Mouse (Mus musculus): ENCODE measurements around the gene A630001G21Rik. TPM values are rescaled to one million over a fixed set of nuclear protein-coding genes. Genes with fewer than 3 reads are reported as not detected.

Gene A630001G21Rik
- polyA plus RNA-seq, 1 experiment from 2014 or later = 0.19 TPM

DNA sequence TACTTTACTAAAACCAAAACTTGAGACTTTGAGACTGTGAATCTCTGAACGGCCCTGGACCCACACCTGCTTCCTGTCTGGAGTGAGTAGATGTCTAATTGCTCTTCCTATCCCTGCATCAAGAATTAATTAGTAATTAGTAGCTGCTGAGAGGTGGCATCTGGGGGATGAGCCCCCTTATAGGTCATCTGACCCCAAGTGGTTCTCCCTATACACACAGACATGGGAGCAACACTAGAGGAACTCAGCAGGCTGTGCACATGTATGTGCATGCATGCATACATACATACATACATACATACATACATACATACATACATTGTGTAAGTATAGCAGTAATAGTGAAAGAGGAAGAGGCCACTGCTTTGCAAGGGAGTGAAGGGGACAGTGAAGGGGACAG lies 43.9 kb downstream of the A630001G21Rik start:
- Histone ChIP-seq H3K4me1 (ENCODE audit: control insufficient read depth, insufficient read depth, low read length) (0 out of 2 replicates have a peak, but pooled peaks cover 3% of the 10 kb centered on the region), H3K4me2 (ENCODE audit: low read length) (no peak overlapping the region), H3K36me3 (ENCODE audit: control insufficient read depth, insufficient read depth, low read length) (no peaks in the 10 kb centered on the region), H3K27me3 (ENCODE audit: control insufficient read depth, insufficient read depth, low read depth, low read length) (no peaks in the 10 kb centered on the region), H3K4me3 (ENCODE audit: low read depth, low read length) (no peak overlapping the region), H3K9ac (ENCODE audit: low read depth, low read length) (no peak overlapping the region), H3K9me3 (replicated peaks; ENCODE audit: control insufficient read depth, low read length, poor library complexity, severe bottlenecking) (no peaks in the 10 kb centered on the region), H3K27ac (ENCODE audit: low read length) (no peak overlapping the region)
- no peak for ATAC-seq
- 82% methylated on average over 1 of the region's 1 CpGs for WGBS

DNA sequence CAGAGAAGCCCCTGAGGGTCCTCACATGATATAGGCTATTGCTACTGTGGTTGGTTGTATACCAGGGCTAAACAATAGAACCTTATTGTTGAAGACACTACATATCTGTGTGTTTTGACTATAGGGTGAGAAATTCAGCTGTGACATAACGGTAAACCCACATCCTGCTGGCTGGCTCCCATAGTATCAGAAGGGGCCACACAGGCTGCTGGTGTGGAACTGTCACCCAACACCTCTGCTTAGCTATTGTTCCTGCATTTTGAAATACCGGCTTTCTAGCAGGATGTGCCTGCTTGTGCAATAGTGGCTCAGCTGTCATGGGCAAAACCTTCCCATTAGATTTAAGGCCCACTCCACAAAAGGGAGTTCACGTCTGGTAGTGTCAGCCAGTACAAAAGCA lies 45.9 kb downstream of the A630001G21Rik start:
- Histone ChIP-seq H3K36me3 (ENCODE audit: control insufficient read depth, insufficient read depth, low read length) (no peaks in the 10 kb centered on the region), H3K4me3 (ENCODE audit: low read depth, low read length) (no peak overlapping the region), H3K27ac (ENCODE audit: low read length) (no peak overlapping the region), H3K9me3 (replicated peaks; ENCODE audit: control insufficient read depth, low read length, poor library complexity, severe bottlenecking) (no peaks in the 10 kb centered on the region), H3K4me2 (ENCODE audit: low read length) (no peak overlapping the region), H3K4me1 (ENCODE audit: control insufficient read depth, insufficient read depth, low read length) (0 out of 2 replicates have a peak, but pooled peaks cover 3% of the 10 kb centered on the region), H3K27me3 (ENCODE audit: control insufficient read depth, insufficient read depth, low read depth, low read length) (no peaks in the 10 kb centered on the region), H3K9ac (ENCODE audit: low read depth, low read length) (no peak overlapping the region)
- WGBS = 84% methylated on average over 3 of the region's 3 CpGs
- ATAC-seq = no peak

DNA sequence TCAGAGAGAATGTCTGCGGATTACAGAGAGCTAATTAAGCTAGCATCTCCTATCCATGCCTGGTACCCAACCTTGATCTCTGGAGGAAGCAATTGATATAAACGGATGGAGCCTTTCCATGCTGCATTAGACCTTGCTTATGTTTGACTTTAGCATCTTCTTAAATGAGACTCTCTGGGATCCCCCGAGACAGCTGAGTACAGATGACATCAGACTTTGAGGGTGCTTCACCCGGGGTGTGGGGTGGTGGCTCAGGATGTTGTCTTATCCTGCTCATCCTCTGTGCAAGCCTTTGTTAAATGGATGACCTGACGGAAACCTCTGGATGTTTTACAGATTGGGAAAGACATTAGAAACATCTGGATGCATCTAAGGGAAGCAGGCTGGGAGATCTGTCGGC lies 48.0 kb downstream of the A630001G21Rik start:
- no peak for ATAC-seq

DNA sequence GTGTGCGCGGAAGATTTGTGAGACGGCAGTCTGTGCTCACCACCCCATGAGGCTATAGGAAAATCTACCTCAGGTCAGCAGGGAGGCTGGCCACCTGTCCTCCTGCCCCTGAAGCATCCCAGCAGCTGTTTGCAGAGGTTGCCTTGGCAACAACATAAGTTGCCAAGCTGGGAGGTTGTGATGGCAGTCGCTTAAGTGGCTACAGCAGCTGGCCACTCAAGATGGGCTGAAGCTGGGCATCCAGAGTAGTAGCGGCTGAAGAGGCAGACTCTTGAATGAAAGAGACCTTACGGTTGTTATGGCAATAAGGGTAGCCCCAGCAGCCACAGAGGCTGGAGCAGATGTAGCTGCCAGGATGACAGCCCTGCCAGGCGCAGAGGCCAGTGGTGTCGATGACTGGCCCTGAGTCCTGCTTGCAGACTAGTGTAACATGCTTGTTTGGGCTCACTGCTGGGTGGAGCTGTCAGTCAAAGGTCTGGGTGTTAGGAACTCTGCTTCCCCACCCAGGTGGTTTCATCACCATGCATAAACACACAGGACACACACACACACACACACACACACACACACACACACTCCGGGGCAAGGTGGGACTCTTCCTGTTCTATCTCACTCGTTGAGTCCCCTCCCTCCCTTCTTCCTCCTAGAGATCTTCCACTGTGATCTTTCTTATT lies 58.1 kb downstream of the A630001G21Rik start:
- WGBS = 52% methylated on average over 10 of the region's 10 CpGs
- ATAC-seq = peak; percentile 88
- Histone ChIP-seq H3K27ac (ENCODE audit: low read length) (no peak overlapping the region), H3K9ac (ENCODE audit: low read depth, low read length) (no peak overlapping the region), H3K4me1 (ENCODE audit: control insufficient read depth, insufficient read depth, low read length) (peaks cover 5% of the 10 kb centered on the region; the same call in 1 of the 2 replicates), H3K27me3 (ENCODE audit: control insufficient read depth, insufficient read depth, low read depth, low read length) (no peaks in the 10 kb centered on the region), H3K9me3 (replicated peaks; ENCODE audit: control insufficient read depth, low read length, poor library complexity, severe bottlenecking) (no peaks in the 10 kb centered on the region), H3K36me3 (ENCODE audit: control insufficient read depth, insufficient read depth, low read length) (no peaks in the 10 kb centered on the region), H3K4me2 (ENCODE audit: low read length) (0 out of 2 replicates have a peak overlapping the region, but pooled peaks have one; percentile 3), H3K4me3 (ENCODE audit: low read depth, low read length) (no peak overlapping the region)

More for the DNA sequence above, 48.0 kb downstream of the A630001G21Rik start:
- H3K27me3 ChIP-seq (ENCODE audit: control insufficient read depth, insufficient read depth, low read depth, low read length) = no peaks in the 10 kb centered on the region
- WGBS = 89% methylated on average over 6 of the region's 6 CpGs
- H3K4me1 ChIP-seq (ENCODE audit: control insufficient read depth, insufficient read depth, low read length) = no peaks in the 10 kb centered on the region
- no peaks in the 10 kb centered on the region for H3K36me3 ChIP-seq (ENCODE audit: control insufficient read depth, insufficient read depth, low read length)
- no peak overlapping the region for H3K4me3 ChIP-seq (ENCODE audit: low read depth, low read length)
- no peak overlapping the region for H3K9ac ChIP-seq (ENCODE audit: low read depth, low read length)
- no peak overlapping the region for H3K4me2 ChIP-seq (ENCODE audit: low read length)
- H3K9me3 ChIP-seq (replicated peaks; ENCODE audit: control insufficient read depth, low read length, poor library complexity, severe bottlenecking) = no peaks in the 10 kb centered on the region
- H3K27ac ChIP-seq (ENCODE audit: low read length) = no peak overlapping the region

DNA sequence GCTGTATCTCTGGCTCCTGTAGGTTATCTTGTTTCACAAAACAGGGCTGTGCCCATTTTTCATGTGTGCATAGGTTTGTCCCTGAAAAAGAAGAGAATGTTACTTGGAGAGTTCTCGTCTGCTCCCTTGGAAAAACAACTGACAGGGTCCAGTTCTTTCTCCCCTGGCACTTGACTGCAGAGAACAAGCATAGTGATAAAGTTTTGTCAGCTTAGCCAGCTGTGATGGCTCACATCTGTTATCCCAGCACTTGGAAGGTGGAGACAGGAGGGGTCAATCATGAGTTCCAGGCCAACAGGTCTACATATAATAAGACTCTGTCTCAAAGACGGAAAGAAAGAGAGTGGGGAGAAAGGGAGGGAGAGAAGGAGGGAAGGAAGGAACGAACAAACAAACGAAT lies 59.4 kb downstream of the A630001G21Rik start:
- H3K36me3 ChIP-seq (ENCODE audit: control insufficient read depth, insufficient read depth, low read length) = no peaks in the 10 kb centered on the region
- WGBS = 91% methylated on average over 4 of the region's 4 CpGs
- no peak overlapping the region for H3K4me2 ChIP-seq (ENCODE audit: low read length)
- H3K4me3 ChIP-seq (ENCODE audit: low read depth, low read length) = no peak overlapping the region
- H3K9ac ChIP-seq (ENCODE audit: low read depth, low read length) = no peak overlapping the region
- no peaks in the 10 kb centered on the region for H3K27me3 ChIP-seq (ENCODE audit: control insufficient read depth, insufficient read depth, low read depth, low read length)
- no peak for ATAC-seq
- H3K9me3 ChIP-seq (replicated peaks; ENCODE audit: control insufficient read depth, low read length, poor library complexity, severe bottlenecking) = no peaks in the 10 kb centered on the region
- H3K27ac ChIP-seq (ENCODE audit: low read length) = no peak overlapping the region
- H3K4me1 ChIP-seq (ENCODE audit: control insufficient read depth, insufficient read depth, low read length) = peaks cover 5% of the 10 kb centered on the region; the same call in 1 of the 2 replicates

DNA sequence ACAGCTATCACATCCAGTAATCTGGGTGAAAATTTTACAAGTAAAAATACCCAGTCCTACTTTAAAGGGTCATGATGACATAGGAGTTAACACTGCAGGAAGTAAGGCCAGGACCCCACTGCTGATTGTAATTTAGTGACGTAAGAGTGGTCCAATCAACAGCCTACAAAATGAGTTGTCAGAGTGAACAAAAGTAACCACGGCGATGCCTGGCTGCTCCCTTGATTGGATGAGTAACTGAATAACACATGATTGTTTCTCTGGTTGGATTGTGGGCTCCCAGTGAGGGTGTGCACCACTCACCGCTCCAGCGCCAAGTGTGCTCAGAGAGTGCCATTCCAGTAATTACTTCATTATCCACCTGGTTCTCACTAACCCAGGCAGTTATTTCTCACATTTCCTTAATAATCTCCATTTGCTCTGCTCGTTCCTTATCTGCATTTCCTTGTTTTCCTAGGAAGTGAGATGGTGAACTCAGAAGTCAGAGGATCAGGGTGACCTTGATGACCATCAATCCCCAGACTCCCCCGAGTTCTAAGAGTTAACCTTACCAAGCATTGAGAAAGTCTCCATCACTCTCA lies 61.9 kb downstream of the A630001G21Rik start:
- 56% methylated on average over 7 of the region's 7 CpGs for WGBS
- no peak for ATAC-seq
- Histone ChIP-seq H3K27me3 (ENCODE audit: control insufficient read depth, insufficient read depth, low read depth, low read length) (no peaks in the 10 kb centered on the region), H3K27ac (ENCODE audit: low read length) (no peak overlapping the region), H3K4me1 (ENCODE audit: control insufficient read depth, insufficient read depth, low read length) (peaks cover 5% of the 10 kb centered on the region; the same call in 1 of the 2 replicates), H3K36me3 (ENCODE audit: control insufficient read depth, insufficient read depth, low read length) (no peaks in the 10 kb centered on the region), H3K9me3 (replicated peaks; ENCODE audit: control insufficient read depth, low read length, poor library complexity, severe bottlenecking) (no peaks in the 10 kb centered on the region), H3K4me3 (ENCODE audit: low read depth, low read length) (no peak overlapping the region), H3K4me2 (ENCODE audit: low read length) (no peak overlapping the region), H3K9ac (ENCODE audit: low read depth, low read length) (no peak overlapping the region)

DNA sequence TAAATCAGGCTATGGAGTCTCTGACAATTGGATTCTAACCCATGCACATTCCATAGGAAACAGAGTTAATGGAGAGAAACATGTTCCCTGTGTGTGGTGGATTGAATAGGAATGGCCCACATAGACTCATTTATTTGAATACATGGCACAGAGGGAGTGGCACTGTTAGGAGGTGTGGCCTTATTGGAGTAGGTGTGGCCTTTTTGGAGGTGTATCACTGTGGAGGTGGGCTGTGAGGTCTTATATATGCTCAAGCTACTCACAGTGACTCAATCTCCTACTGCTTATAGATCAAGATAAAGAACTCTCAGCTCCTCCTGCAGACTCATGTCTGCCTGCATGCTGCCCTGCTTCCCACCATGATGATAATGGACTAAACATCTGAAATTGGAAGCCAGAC lies 63.9 kb downstream of the A630001G21Rik start:
- H3K4me1 ChIP-seq (ENCODE audit: control insufficient read depth, insufficient read depth, low read length) = no peaks in the 10 kb centered on the region
- no peak overlapping the region for H3K4me3 ChIP-seq (ENCODE audit: low read depth, low read length)
- no peak overlapping the region for H3K9ac ChIP-seq (ENCODE audit: low read depth, low read length)
- no peaks in the 10 kb centered on the region for H3K36me3 ChIP-seq (ENCODE audit: control insufficient read depth, insufficient read depth, low read length)
- no peaks in the 10 kb centered on the region for H3K27me3 ChIP-seq (ENCODE audit: control insufficient read depth, insufficient read depth, low read depth, low read length)
- H3K9me3 ChIP-seq (replicated peaks; ENCODE audit: control insufficient read depth, low read length, poor library complexity, severe bottlenecking) = no peaks in the 10 kb centered on the region
- no peak overlapping the region for H3K27ac ChIP-seq (ENCODE audit: low read length)
- H3K4me2 ChIP-seq (ENCODE audit: low read length) = no peak overlapping the region
- ATAC-seq = no peak

DNA sequence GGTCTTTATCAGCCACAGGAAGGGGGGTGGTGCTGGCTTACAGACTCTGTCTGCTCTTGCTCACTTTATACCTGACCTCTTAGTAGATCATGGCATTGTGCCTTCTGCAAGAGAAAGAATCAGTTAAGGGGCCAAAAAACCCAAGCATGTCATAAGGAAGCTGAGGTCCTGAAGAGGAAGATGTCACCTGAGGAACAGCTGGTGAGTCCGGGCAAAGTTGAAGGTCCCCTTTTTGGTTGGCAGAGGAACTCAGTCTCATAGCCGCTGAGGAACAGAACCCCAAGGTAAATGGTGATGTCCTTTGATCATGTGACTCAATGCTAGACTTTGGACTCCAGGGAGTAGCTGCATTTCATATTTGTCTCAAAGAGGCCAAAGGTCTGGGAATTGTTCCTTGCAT lies 71.7 kb downstream of the A630001G21Rik start:
- Histone ChIP-seq H3K9ac (ENCODE audit: low read depth, low read length) (no peak overlapping the region), H3K27ac (ENCODE audit: low read length) (no peak overlapping the region), H3K9me3 (replicated peaks; ENCODE audit: control insufficient read depth, low read length, poor library complexity, severe bottlenecking) (no peaks in the 10 kb centered on the region), H3K4me2 (ENCODE audit: low read length) (no peak overlapping the region), H3K27me3 (ENCODE audit: control insufficient read depth, insufficient read depth, low read depth, low read length) (no peaks in the 10 kb centered on the region), H3K4me3 (ENCODE audit: low read depth, low read length) (no peak overlapping the region), H3K4me1 (ENCODE audit: control insufficient read depth, insufficient read depth, low read length) (no peaks in the 10 kb centered on the region), H3K36me3 (ENCODE audit: control insufficient read depth, insufficient read depth, low read length) (no peaks in the 10 kb centered on the region)
- no peak for ATAC-seq
- WGBS = 93% methylated on average over 2 of the region's 2 CpGs

DNA sequence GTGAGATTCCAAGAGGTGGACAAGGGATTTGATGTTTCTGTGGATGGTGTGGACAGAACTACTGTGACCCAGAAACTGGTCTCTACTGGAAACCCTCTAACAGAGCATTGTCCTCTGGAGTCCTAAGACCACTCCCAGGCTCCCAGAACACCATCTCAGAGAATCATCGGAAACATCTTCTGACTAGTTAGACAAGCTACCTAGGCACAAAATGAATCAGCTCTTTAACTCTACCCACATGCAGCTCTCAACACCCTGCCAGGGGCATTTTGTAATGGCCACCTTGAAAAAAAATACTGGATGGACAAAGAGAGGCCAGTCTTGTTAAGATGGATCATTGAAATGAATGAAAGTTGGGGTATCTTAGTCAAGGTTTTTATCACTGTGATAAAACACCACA lies 72.9 kb downstream of the A630001G21Rik start:
- Histone ChIP-seq H3K36me3 (ENCODE audit: control insufficient read depth, insufficient read depth, low read length) (no peaks in the 10 kb centered on the region), H3K27ac (ENCODE audit: low read length) (no peak overlapping the region), H3K27me3 (ENCODE audit: control insufficient read depth, insufficient read depth, low read depth, low read length) (no peaks in the 10 kb centered on the region), H3K9me3 (replicated peaks; ENCODE audit: control insufficient read depth, low read length, poor library complexity, severe bottlenecking) (no peaks in the 10 kb centered on the region), H3K4me1 (ENCODE audit: control insufficient read depth, insufficient read depth, low read length) (no peaks in the 10 kb centered on the region), H3K4me3 (ENCODE audit: low read depth, low read length) (no peak overlapping the region), H3K9ac (ENCODE audit: low read depth, low read length) (no peak overlapping the region), H3K4me2 (ENCODE audit: low read length) (no peak overlapping the region)
- ATAC-seq = no peak
- 96% methylated on average over 1 of the region's 1 CpGs for WGBS

Data from midbrain, embryonic 16.5 days (tissue).